Mouse (Mus musculus): ENCODE data around the gene Ush1c. TPM values are rescaled to one million over a fixed set of nuclear protein-coding genes. Genes with fewer than 3 reads are reported as not detected.

Gene Ush1c
- 0.03 and 0.06 TPM in 2 replicates for polyA plus RNA-seq (2015; fragmentation: Nextera tagmentation; extraction: Ambion mirVana)

DNA sequence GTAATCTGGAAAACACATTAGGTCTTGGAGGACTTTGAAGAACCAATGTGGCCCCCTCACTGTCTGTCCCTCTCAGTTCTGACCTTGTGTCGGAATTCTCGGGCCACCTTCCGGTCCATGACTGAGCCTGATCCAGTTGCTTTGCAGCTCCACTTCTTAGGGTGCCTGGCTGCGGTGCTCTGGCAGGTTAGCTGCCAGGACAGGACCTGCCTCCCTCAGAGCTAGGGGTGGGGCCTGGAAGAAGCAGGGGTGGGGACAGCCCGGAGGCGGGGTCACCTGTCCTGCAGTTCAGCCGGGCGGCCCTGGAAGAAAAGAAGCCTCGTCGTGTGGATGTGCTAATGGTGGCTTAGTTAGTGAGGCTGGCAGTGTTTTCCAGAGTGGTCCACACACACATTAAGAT is at the start of gene Ush1c:
Ush1c (minus strand) TSS at position 158 of the 400 bp plus-strand sequence.
- Histone ChIP-seq H3K4me2 (no peak within 1 kb of the TSS), H3K4me3 (replicated peaks) (no peak within 1 kb of the TSS), H3K9ac (no peak within 1 kb of the TSS), H3K9me3 (replicated peaks) (no peaks in the 10 kb centered on the region), H3K36me3 (replicated peaks) (no peaks in the 10 kb centered on the region), H3K27me3 (no peaks in the 10 kb centered on the region), H3K4me1 (replicated peaks) (no peaks in the 10 kb centered on the region), H3K27ac (replicated peaks) (no peak within 1 kb of the TSS)
- 31% methylated on average over 10 of the region's 10 CpGs for WGBS (ENCODE audit: insufficient replicate concordance)
- no peak for ATAC-seq (ENCODE audit: insufficient read depth)

DNA sequence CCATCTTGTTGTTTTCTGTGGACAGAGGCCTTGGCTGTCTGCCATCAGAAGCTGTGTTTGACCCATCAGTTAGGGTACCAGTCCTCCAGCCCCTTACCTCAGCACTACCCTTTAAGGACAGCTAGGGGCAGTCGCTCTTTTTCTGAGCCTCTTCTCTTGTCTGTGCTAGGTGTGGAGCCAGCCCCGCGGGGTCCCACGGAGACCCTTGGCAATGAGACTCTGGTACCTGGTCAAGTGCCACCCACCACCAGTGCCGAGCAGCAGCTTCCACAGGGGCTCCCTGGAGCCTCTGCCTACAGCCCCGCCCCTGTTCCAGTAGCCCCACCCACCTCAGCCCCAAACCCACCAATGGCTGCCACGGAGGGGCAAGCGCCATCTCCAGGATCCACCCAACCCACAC is 48.7 kb upstream of the Ush1c start:
- Histone ChIP-seq H3K36me3 (replicated peaks) (no peaks in the 10 kb centered on the region), H3K27ac (replicated peaks) (no peak overlapping the region), H3K9ac (no peak overlapping the region), H3K9me3 (replicated peaks) (no peaks in the 10 kb centered on the region), H3K27me3 (peaks cover 7% of the 10 kb centered on the region; the same call in 1 of the 2 replicates), H3K4me1 (replicated peaks) (no peaks in the 10 kb centered on the region), H3K4me2 (no peak overlapping the region), H3K4me3 (replicated peaks) (no peak overlapping the region)
- 24% methylated on average over 8 of the region's 8 CpGs for WGBS (ENCODE audit: insufficient replicate concordance)
- ATAC-seq (ENCODE audit: insufficient read depth): no peak

DNA sequence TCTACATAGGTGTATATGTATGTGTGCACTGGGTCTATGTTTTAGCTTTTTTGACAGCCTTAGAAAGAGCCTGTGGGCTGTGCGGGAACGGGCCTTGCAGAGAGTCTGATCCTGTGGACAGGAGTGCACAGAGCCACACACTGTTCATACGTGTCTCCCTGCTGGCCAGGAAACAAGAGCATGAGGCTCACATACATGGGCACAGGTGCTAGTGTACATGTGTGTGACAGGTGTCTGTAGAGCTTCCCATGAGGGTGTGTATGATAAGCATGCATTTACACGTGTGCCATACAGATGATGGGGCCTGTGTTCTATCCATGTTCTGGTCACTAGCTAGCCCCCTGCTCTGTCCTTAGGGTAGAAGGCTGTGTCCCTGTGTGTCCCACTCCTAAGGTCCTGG is 48.1 kb upstream of the Ush1c start:
- no peak overlapping the region for H3K4me3 ChIP-seq (replicated peaks)
- H3K36me3 ChIP-seq (replicated peaks): no peaks in the 10 kb centered on the region
- ATAC-seq (ENCODE audit: insufficient read depth): no peak
- H3K9ac ChIP-seq: no peak overlapping the region
- no peak overlapping the region for H3K27ac ChIP-seq (replicated peaks)
- WGBS (ENCODE audit: insufficient replicate concordance): 75% methylated on average over 4 of the region's 4 CpGs
- H3K4me2 ChIP-seq: no peak overlapping the region
- no peaks in the 10 kb centered on the region for H3K4me1 ChIP-seq (replicated peaks)
- H3K27me3 ChIP-seq: peaks cover 7% of the 10 kb centered on the region; the same call in 1 of the 2 replicates
- H3K9me3 ChIP-seq (replicated peaks): no peaks in the 10 kb centered on the region

DNA sequence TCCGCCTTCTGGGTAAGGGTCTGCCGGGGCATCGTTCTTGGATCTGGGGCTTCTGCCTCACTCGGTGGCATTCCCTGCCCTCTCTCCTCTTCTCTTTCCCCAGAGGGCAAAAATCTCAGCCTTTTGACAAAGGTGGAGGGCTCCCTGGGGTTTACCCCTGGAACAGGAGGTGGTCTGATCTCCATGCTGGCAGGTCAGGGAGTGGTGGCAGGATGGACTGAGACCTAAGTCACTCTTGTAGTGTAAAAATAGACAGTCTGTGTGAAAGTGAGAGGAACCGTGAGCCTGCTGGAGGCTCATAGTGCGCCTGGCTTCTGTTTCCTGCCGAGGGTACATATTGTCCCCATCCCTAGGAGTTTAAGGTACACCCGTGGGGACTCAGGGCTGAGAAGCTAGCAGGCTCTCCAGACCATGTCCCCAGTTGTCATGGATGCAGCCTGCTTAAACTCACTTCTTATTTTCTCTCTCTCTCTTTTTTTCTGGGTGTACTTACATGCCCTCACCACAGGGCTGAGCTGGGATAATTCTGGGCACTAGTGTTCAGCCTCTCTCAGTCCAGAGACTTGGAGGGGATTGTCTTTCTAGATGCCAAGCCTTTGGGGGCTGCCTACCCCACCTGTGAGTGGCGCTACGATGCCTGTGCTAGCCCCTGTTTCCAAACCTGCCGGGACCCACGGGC is 47.0 kb upstream of the Ush1c start:
- WGBS (ENCODE audit: insufficient replicate concordance): 65% methylated on average over 12 of the region's 12 CpGs

DNA sequence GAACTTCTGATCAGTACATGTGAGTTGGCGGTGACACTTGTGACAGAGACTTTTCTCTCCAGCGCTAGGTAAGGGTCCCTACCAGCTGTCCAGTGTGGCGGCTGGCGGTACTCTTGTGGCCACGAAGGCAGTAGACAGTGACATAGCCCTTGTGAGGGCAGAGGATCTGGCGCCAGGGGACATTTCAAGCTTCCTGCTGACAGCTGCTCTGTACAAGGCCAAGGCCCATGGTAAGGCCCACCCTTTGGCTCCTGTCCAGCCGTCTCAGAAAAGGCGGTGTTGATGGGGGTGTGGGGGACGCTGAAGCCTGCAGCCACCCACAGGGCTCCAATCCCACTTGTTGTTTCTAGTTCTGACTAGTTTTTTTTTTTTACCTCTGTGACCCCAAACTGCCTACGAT is 45.4 kb upstream of the Ush1c start:
- Histone ChIP-seq H3K9me3 (replicated peaks) (no peaks in the 10 kb centered on the region), H3K4me3 (replicated peaks) (no peak overlapping the region), H3K36me3 (replicated peaks) (no peaks in the 10 kb centered on the region), H3K27ac (replicated peaks) (no peak overlapping the region), H3K4me2 (no peak overlapping the region), H3K27me3 (peaks cover 7% of the 10 kb centered on the region; the same call in 1 of the 2 replicates), H3K9ac (no peak overlapping the region), H3K4me1 (replicated peaks) (no peaks in the 10 kb centered on the region)
- WGBS (ENCODE audit: insufficient replicate concordance): 66% methylated on average over 10 of the region's 10 CpGs
- no peak for ATAC-seq (ENCODE audit: insufficient read depth)

More for the DNA sequence above, 47.0 kb upstream of the Ush1c start:
- Histone ChIP-seq H3K4me2 (no peak overlapping the region), H3K27ac (replicated peaks) (no peak overlapping the region), H3K36me3 (replicated peaks) (no peaks in the 10 kb centered on the region), H3K27me3 (peaks cover 7% of the 10 kb centered on the region; the same call in 1 of the 2 replicates), H3K4me1 (replicated peaks) (no peaks in the 10 kb centered on the region), H3K9ac (no peak overlapping the region), H3K9me3 (replicated peaks) (no peaks in the 10 kb centered on the region), H3K4me3 (replicated peaks) (no peak overlapping the region)
- ATAC-seq (ENCODE audit: insufficient read depth): no peak

DNA sequence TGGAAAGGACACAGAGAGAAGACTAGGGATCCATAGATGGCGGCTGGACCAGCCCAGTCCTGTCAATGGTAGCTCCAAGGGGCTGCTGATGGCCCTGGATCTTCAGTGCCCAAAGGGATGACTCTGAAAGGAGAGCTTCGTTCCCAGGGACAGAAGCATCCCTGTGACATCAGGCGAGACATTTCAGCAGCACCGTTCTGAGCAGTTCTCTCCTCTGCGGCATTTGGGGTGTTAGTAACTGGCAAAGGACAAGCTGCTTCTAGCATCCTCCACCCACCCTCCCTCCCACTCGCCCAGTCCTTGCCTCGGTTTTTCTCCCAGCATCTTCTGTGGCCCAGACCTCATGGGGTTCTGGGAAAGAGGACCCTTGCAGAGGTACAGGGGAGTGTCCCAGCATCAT is 44.0 kb upstream of the Ush1c start:
- 37% methylated on average over 7 of the region's 7 CpGs for WGBS (ENCODE audit: insufficient replicate concordance)
- no peak overlapping the region for H3K27ac ChIP-seq (replicated peaks)
- H3K27me3 ChIP-seq: peaks cover 7% of the 10 kb centered on the region; the same call in 1 of the 2 replicates
- ATAC-seq (ENCODE audit: insufficient read depth): no peak
- no peak overlapping the region for H3K9ac ChIP-seq
- H3K36me3 ChIP-seq (replicated peaks): no peaks in the 10 kb centered on the region
- H3K4me3 ChIP-seq (replicated peaks): no peak overlapping the region
- H3K4me1 ChIP-seq (replicated peaks): no peaks in the 10 kb centered on the region
- H3K9me3 ChIP-seq (replicated peaks): no peaks in the 10 kb centered on the region
- H3K4me2 ChIP-seq: no peak overlapping the region

DNA sequence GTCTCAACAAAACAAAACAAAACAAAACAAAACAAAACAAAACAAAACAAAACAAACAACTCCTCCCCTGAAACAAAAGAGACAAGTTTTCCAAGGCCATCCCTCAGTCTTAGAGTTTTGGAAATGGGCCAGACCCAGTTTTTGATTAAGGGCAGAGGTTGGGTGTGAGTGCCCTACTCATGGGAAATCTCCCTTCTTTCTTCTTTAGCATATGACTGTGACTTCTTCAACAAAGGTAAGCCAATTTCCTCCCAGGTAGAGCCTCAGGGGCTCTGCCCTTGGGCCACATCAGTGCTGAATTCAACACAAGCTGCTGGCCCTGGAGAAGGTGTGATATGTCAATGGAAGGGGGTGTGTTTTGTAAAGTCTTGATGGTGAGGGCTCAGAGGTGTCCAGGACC is 42.6 kb upstream of the Ush1c start:
- ATAC-seq (ENCODE audit: insufficient read depth): no peak
- no peak overlapping the region for H3K4me2 ChIP-seq
- H3K36me3 ChIP-seq (replicated peaks): no peaks in the 10 kb centered on the region
- H3K27ac ChIP-seq (replicated peaks): no peak overlapping the region
- no peak overlapping the region for H3K4me3 ChIP-seq (replicated peaks)
- no peaks in the 10 kb centered on the region for H3K4me1 ChIP-seq (replicated peaks)
- H3K27me3 ChIP-seq: peaks cover 7% of the 10 kb centered on the region; the same call in 1 of the 2 replicates
- no peak overlapping the region for H3K9ac ChIP-seq
- H3K9me3 ChIP-seq (replicated peaks): no peaks in the 10 kb centered on the region

DNA sequence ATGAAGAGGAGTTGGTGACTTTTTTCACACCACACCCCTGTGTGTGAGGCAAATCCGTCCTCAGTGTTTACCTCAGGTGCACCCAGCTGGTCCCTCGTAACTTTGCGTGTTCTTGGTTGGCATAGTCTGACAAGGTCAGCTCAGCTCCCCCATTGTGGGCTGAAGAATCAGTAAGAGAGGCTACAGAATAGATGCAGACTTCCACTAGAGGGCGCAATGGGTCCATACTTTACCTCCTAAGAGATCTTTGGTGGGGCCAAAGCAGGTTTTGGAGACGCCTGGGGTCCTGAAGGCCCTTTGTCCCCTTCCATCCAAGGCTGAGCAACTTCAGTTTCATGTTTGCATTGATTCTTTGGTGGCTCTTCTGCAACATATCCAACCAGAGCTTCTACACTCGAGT is 41.6 kb upstream of the Ush1c start:
- Histone ChIP-seq H3K9me3 (replicated peaks) (no peaks in the 10 kb centered on the region), H3K36me3 (replicated peaks) (no peaks in the 10 kb centered on the region), H3K27ac (replicated peaks) (no peak overlapping the region), H3K4me1 (replicated peaks) (no peaks in the 10 kb centered on the region), H3K9ac (no peak overlapping the region), H3K4me2 (no peak overlapping the region), H3K27me3 (peaks cover 7% of the 10 kb centered on the region; the same call in 1 of the 2 replicates), H3K4me3 (replicated peaks) (no peak overlapping the region)
- WGBS (ENCODE audit: insufficient replicate concordance): 16% methylated on average over 6 of the region's 6 CpGs
- ATAC-seq (ENCODE audit: insufficient read depth): no peak

DNA sequence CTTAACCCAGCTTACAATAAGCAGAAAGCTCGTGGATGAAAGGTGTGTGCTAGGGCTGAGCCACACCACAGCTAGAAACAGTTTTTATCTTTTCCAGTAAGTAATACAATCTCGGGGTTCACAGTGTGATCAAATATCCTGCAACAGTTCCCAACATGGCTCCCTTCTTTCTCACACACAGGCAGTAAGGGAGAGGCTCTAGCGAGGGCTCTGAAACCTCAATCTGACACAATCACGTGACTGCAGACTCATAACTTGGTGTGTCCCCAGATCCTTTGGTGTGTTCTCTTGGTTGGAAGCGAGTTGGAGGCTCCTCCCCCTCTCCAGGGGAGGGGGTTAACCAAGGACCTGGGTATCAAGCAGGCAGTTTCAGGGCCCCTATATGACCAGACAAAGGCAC is 37.9 kb upstream of the Ush1c start:
- H3K27ac ChIP-seq (replicated peaks): no peak overlapping the region
- no peak overlapping the region for H3K4me2 ChIP-seq
- no peak for ATAC-seq (ENCODE audit: insufficient read depth)
- no peaks in the 10 kb centered on the region for H3K36me3 ChIP-seq (replicated peaks)
- WGBS (ENCODE audit: insufficient replicate concordance): 31% methylated on average over 5 of the region's 5 CpGs
- H3K9me3 ChIP-seq (replicated peaks): no peaks in the 10 kb centered on the region
- no peaks in the 10 kb centered on the region for H3K4me1 ChIP-seq (replicated peaks)
- no peaks in the 10 kb centered on the region for H3K27me3 ChIP-seq
- H3K4me3 ChIP-seq (replicated peaks): no peak overlapping the region
- H3K9ac ChIP-seq: no peak overlapping the region

DNA sequence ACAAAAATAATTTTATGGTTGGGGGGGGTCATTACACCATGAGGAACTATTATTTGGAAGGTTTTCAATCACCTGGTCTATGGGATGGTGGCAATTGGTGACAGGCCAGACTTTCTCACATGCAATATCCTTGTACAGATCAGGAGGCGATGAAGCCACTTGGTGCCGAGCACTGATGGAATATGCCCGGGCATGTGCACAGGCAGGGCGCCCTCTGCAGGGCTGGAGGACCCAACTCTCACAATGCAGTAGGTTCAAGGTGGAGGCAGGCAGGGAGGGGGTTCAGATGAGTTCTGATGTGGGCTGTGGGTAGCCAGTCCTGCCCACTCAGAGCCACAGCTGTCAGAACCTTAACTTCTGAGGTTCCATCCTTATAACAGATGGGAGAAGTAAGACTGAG is 13.5 kb upstream of the Ush1c start:
- H3K9me3 ChIP-seq (replicated peaks): no peaks in the 10 kb centered on the region
- no peaks in the 10 kb centered on the region for H3K36me3 ChIP-seq (replicated peaks)
- no peak overlapping the region for H3K4me2 ChIP-seq
- H3K27ac ChIP-seq (replicated peaks): no peak overlapping the region
- ATAC-seq (ENCODE audit: insufficient read depth): no peak
- H3K4me1 ChIP-seq (replicated peaks): no peaks in the 10 kb centered on the region
- H3K4me3 ChIP-seq (replicated peaks): no peak overlapping the region
- no peak overlapping the region for H3K9ac ChIP-seq
- H3K27me3 ChIP-seq: no peaks in the 10 kb centered on the region
- WGBS (ENCODE audit: insufficient replicate concordance): 55% methylated on average over 4 of the region's 4 CpGs

DNA sequence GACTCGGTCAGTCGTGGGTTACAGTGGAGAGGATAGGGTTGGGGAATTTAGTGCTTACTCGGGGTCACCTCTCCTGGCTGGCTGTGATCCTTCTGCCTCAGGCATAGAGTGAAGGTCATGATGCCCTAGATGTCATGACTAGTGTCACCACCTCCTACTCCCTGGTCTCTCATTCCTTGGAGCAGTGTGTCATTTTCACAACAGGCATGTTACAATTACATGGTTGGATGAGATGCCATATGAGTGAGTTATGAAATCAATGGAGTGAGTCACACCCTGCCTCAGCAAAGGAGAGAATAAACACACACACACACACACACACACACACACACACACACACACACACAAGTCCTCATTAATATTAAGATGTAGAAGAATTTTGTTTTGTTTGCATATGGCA is 9.3 kb upstream of the Ush1c start:
- no peak overlapping the region for H3K4me3 ChIP-seq (replicated peaks)
- no peak overlapping the region for H3K9ac ChIP-seq
- no peaks in the 10 kb centered on the region for H3K27me3 ChIP-seq
- WGBS (ENCODE audit: insufficient replicate concordance): 71% methylated on average over 3 of the region's 3 CpGs
- H3K36me3 ChIP-seq (replicated peaks): no peaks in the 10 kb centered on the region
- no peak for ATAC-seq (ENCODE audit: insufficient read depth)
- H3K4me2 ChIP-seq: no peak overlapping the region
- no peak overlapping the region for H3K27ac ChIP-seq (replicated peaks)
- H3K4me1 ChIP-seq (replicated peaks): no peaks in the 10 kb centered on the region
- no peaks in the 10 kb centered on the region for H3K9me3 ChIP-seq (replicated peaks)

DNA sequence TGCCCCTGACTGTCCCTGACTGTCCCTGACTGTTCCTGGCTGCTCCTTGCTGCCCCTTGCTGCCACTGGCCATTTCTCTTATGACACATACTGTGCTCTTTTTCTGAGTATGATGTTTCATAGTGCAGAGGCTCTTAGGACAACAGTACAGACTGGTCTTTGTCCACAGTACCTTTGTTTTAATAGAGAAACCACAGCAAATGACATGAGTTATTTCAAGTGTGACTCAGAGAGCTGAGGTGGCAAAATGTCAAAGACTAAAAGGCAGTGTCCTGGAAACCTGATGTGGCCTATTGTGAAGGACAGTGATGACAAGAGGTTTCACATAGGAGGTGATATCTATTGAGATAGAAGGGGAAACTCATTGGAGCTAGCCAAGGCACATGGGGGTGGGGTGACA is 8.6 kb upstream of the Ush1c start:
- Histone ChIP-seq H3K9me3 (replicated peaks) (no peaks in the 10 kb centered on the region), H3K27me3 (no peaks in the 10 kb centered on the region), H3K9ac (no peak overlapping the region), H3K4me2 (no peak overlapping the region), H3K4me1 (replicated peaks) (no peaks in the 10 kb centered on the region), H3K4me3 (replicated peaks) (no peak overlapping the region), H3K36me3 (replicated peaks) (no peaks in the 10 kb centered on the region), H3K27ac (replicated peaks) (no peak overlapping the region)
- ATAC-seq (ENCODE audit: insufficient read depth): no peak

All from liver, embryonic 15.5 days (tissue).